Mouse (Mus musculus) cerebral cortex, adult 2 months (tissue): ENCODE data around the gene Acbd4.

Experiments used
- WGBS: fragments of 180-500 bp; shearing (Covaris S2); methylation state at CpG from one replicate; pipeline ENCODE4 v1.1.7; 2018; 5-methylcytosine and 5-hydroxymethylcytosine counted together

Gene Acbd4

GRCm38 (mm10) chr11:103081631-103082030 is 19.9 kb upstream of the Acbd4 start:
- WGBS, result 75% methylated on average over 6 of the region's 6 CpGs

- 94% methylated on average over 7 of the region's 7 CpGs for WGBS
Observed at GRCm38 (mm10) chr11:103093306-103093705, 8.2 kb upstream of the Acbd4 start.

GRCm38 (mm10) chr11:103093862-103094833 is 7.3 kb upstream of the Acbd4 start:
- 79% methylated on average over 20 of the region's 20 CpGs for WGBS

GRCm38 (mm10) chr11:103095107-103095670 is 6.3 kb upstream of the Acbd4 start:
- 88% methylated on average over 9 of the region's 9 CpGs for WGBS

- WGBS, result 94% methylated on average over 6 of the region's 6 CpGs
Observed at GRCm38 (mm10) chr11:103095801-103096200, 5.7 kb upstream of the Acbd4 start.

GRCm38 (mm10) chr11:103096979-103097894 is 4.2 kb upstream of the Acbd4 start:
- 50% methylated on average over 22 of the region's 22 CpGs for WGBS

GRCm38 (mm10) chr11:103098531-103099190 is 2.8 kb upstream of the Acbd4 start:
- 86% methylated on average over 11 of the region's 11 CpGs for WGBS

GRCm38 (mm10) chr11:103099352-103099940 is 2.0 kb upstream of the Acbd4 start:
- 87% methylated on average over 12 of the region's 12 CpGs for WGBS

GRCm38 (mm10) chr11:103100361-103100760 is 1.1 kb upstream of the Acbd4 start:
- 76% methylated on average over 8 of the region's 8 CpGs for WGBS

GRCm38 (mm10) chr11:103101866-103102501 is 502 bp downstream of the Acbd4 start:
- 1% methylated on average over 30 of the region's 30 CpGs for WGBS

- under 1% methylated on average over 35 of the region's 35 CpGs for WGBS
Observed at GRCm38 (mm10) chr11:103102725-103103349, 1.4 kb downstream of the Acbd4 start.

- WGBS, result 62% methylated on average over 8 of the region's 8 CpGs
Observed at GRCm38 (mm10) chr11:103103621-103104020, 2.1 kb downstream of the Acbd4 start.

- 88% methylated on average over 7 of the region's 7 CpGs for WGBS
Observed at GRCm38 (mm10) chr11:103104469-103104868, 3.0 kb downstream of the Acbd4 start.

- 64% methylated on average over 14 of the region's 14 CpGs for WGBS
Observed at GRCm38 (mm10) chr11:103105180-103105725, 3.8 kb downstream of the Acbd4 start.

- 87% methylated on average over 6 of the region's 6 CpGs for WGBS
Observed at GRCm38 (mm10) chr11:103105810-103106209, 4.3 kb downstream of the Acbd4 start.

- WGBS, result 70% methylated on average over 4 of the region's 4 CpGs
Observed at GRCm38 (mm10) chr11:103106386-103106785, 4.9 kb downstream of the Acbd4 start.

- 58% methylated on average over 10 of the region's 10 CpGs for WGBS
Observed at GRCm38 (mm10) chr11:103111301-103111700, 9.8 kb downstream of the Acbd4 start.

GRCm38 (mm10) chr11:103111881-103112551 is 10.5 kb downstream of the Acbd4 start:
- 10% methylated on average over 28 of the region's 28 CpGs for WGBS

GRCm38 (mm10) chr11:103112552-103112912 is 11.1 kb downstream of the Acbd4 start:
- WGBS, result 29% methylated on average over 9 of the region's 9 CpGs
